Comparison of ENCODE assay signal across 16 mouse cellular contexts in the genomic region with DNA sequence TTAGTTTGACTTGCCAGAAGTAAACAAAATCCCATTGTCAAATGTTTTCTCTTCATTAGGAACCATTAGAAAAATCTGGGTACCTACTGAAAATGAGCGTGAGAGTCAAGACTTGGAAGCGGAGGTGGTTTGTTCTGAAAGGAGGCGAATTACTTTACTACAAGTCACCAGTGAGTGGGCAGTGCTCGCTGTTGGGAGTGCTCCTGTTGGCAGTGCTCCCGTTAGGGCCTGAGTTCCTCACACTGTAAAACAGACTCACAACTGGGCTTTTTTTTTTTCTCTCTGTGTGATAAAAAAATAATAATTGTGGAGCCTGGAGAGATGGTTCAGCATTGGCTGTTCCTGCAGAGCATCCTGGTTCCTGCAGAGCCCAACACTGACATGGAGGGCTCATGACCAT.
"Had no signal": no experiment of that assay in that cellular context is flagged by ENCODE, and none has a peak within 500 bp of the region (broad histone marks: within the 10 kb centered on the region; RNA-seq: fewer than 3 reads in every experiment).

No protein-coding gene starts in this region.

- DNase-seq: kidney, adult 2 months; kidney, postnatal 25 days; layer of hippocampus, adult 9-11 months; liver, embryonic 13.5 days; lung, adult 2 months; lung, postnatal 14 days; lung, postnatal 4 days; midbrain, embryonic 14.5 days; right cerebral cortex, postnatal 14 days; spleen, adult 18-20 months; thymus, postnatal 36 days had no signal

- H3K27me3 ChIP-seq: liver, embryonic 13.5 days; neural tube, embryonic 13.5 days; stomach, embryonic 15.5 days had no signal

- H3K4me2 ChIP-seq: liver, embryonic 13.5 days; midbrain, embryonic 11.5 days; neural tube, embryonic 13.5 days; stomach, embryonic 15.5 days had no signal

- H3K36me3 ChIP-seq: liver, embryonic 13.5 days; neural tube, embryonic 13.5 days had no signal

- H3K4me3 ChIP-seq: layer of hippocampus, adult 2 months; left cerebral cortex, adult 2 months; liver, embryonic 13.5 days; neural tube, embryonic 13.5 days; stomach, embryonic 15.5 days had no signal
